Mouse (Mus musculus) olfactory bulb, adult 2 months (tissue): ENCODE data around the gene Colgalt1. TPM values are rescaled to one million over a fixed set of nuclear protein-coding genes. Genes with fewer than 3 reads are reported as not detected.

Source experiments
- H3K27ac ChIP-seq: fragments of 200-500 bp; 2 replicates; pipeline ENCODE4 v1.5.1; 2012; ENCODE audit warnings: low read depth, low read length; ENCODE audit not compliant: insufficient read depth
- H3K4me1 ChIP-seq: fragments of 200-500 bp; 2 replicates; pipeline ENCODE4 v1.6.1; 2012; ENCODE audit warnings: low read length; ENCODE audit not compliant: control insufficient read depth, insufficient read depth
- H3K4me3 ChIP-seq: fragments of 200-500 bp; 2 replicates; pipeline ENCODE4 v1.5.1; 2012; ENCODE audit warnings: mild to moderate bottlenecking, low read depth, low read length, moderate library complexity; ENCODE audit not compliant: insufficient read depth
- CTCF ChIP-seq: fragments of 200-500 bp; IDR thresholded peaks from 2 replicates; pipeline ENCODE4 v1.5.1; 2012; ENCODE audit warnings: low read depth, mild to moderate bottlenecking, low read length, moderate library complexity; ENCODE audit not compliant: insufficient read depth
- POLR2A ChIP-seq: fragments of 200-500 bp; IDR thresholded peaks from 2 replicates; pipeline ENCODE4 v1.6.1; 2012; ENCODE audit warnings: mild to moderate bottlenecking, low read depth, low read length, moderate library complexity; ENCODE audit not compliant: insufficient read depth
- WGBS: fragments of 180-500 bp; shearing (Covaris S2); methylation state at CpG from one replicate; pipeline ENCODE4 v1.1.7; 2018; 5-methylcytosine and 5-hydroxymethylcytosine counted together
- polyA plus RNA-seq: library from polyadenylated mRNA; stranded (reverse); fragments of >200 nt; gene quantifications from 2 replicates; pipeline ENCODE4 v1.2.4, GENCODE M21; 2012; ENCODE audit warnings: low replicate concordance; ENCODE audit not compliant: missing spikeins, insufficient read depth, insufficient read length

The Colgalt1 gene
- polyA plus RNA-seq, 1 experiment, result not detected

GRCm38 (mm10) chr8:71569366-71570290 lies 41.2 kb upstream of the Colgalt1 start:
- Histone ChIP-seq H3K4me3 (peak overlapping the region; percentile 82), H3K27ac (peak overlapping the region; percentile 98), H3K4me1 (peaks cover 25% of the 10 kb centered on the region)
- TF ChIP-seq POLR2A (no peak), CTCF (no peak)
- WGBS, result under 1% methylated on average over 51 of the region's 51 CpGs

- under 1% methylated on average over 41 of the region's 41 CpGs for WGBS
- no peak for TF ChIP-seq CTCF
- TF ChIP-seq POLR2A, result no peak
- H3K27ac ChIP-seq, result peak overlapping the region; percentile 98
- H3K4me3 ChIP-seq, result peak overlapping the region; percentile 82
- H3K4me1 ChIP-seq, result peaks cover 25% of the 10 kb centered on the region
Measured at GRCm38 (mm10) chr8:71570291-71570954, 40.4 kb upstream of the Colgalt1 start.

- WGBS, result 62% methylated on average over 2 of the region's 2 CpGs
- TF ChIP-seq POLR2A (no peak), CTCF (no peak)
- H3K27ac ChIP-seq, result peak overlapping the region; percentile 54; the same call in 1 of the 2 replicates
- no peak overlapping the region for H3K4me3 ChIP-seq
- H3K4me1 ChIP-seq, result peaks cover 25% of the 10 kb centered on the region
Measured at GRCm38 (mm10) chr8:71572077-71572476, 38.7 kb upstream of the Colgalt1 start.

- Histone ChIP-seq H3K4me1 (peaks cover 30% of the 10 kb centered on the region), H3K27ac (peak overlapping the region; percentile 79), H3K4me3 (no peak overlapping the region)
- WGBS, result 41% methylated on average over 9 of the region's 9 CpGs
- TF ChIP-seq POLR2A, result no peak
- TF ChIP-seq CTCF, result no peak
Measured at GRCm38 (mm10) chr8:71572847-71573633, 37.8 kb upstream of the Colgalt1 start.

GRCm38 (mm10) chr8:71574426-71574825 lies 36.4 kb upstream of the Colgalt1 start:
- no peak for TF ChIP-seq CTCF
- TF ChIP-seq POLR2A, result no peak
- Histone ChIP-seq H3K4me3 (no peak overlapping the region), H3K27ac (no peak overlapping the region), H3K4me1 (peaks cover 36% of the 10 kb centered on the region)
- WGBS, result 59% methylated on average over 7 of the region's 7 CpGs

GRCm38 (mm10) chr8:71575020-71575419 lies 35.8 kb upstream of the Colgalt1 start:
- peaks cover 42% of the 10 kb centered on the region for H3K4me1 ChIP-seq
- TF ChIP-seq CTCF (no peak), POLR2A (no peak)
- 66% methylated on average over 1 of the region's 1 CpGs for WGBS

GRCm38 (mm10) chr8:71577856-71578387 lies 32.9 kb upstream of the Colgalt1 start:
- Histone ChIP-seq H3K27ac (no peak overlapping the region), H3K4me1 (peaks cover 44% of the 10 kb centered on the region), H3K4me3 (no peak overlapping the region)
- no peak for TF ChIP-seq POLR2A
- TF ChIP-seq CTCF, result no peak
- WGBS, result 56% methylated on average over 4 of the region's 4 CpGs

More at GRCm38 (mm10) chr8:71575020-71575419, 35.8 kb upstream of the Colgalt1 start:
- no peak overlapping the region for H3K4me3 ChIP-seq
- no peak overlapping the region for H3K27ac ChIP-seq

GRCm38 (mm10) chr8:71579009-71579408 lies 31.8 kb upstream of the Colgalt1 start:
- H3K4me3 ChIP-seq, result no peak overlapping the region
- peak overlapping the region; percentile 42 for H3K27ac ChIP-seq
- TF ChIP-seq CTCF (no peak), POLR2A (no peak)
- WGBS, result 54% methylated on average over 1 of the region's 1 CpGs
- H3K4me1 ChIP-seq, result peaks cover 42% of the 10 kb centered on the region
